Mouse (Mus musculus): ENCODE results near the gene Csrp3. TPM values are rescaled to one million over a fixed set of nuclear protein-coding genes. Genes with fewer than 3 reads are reported as not detected.

Csrp3 gene
- polyA plus RNA-seq, 1 experiment from 2014 or later = 3.6 TPM

GRCm38 (mm10) chr7:48864671-48865458 is 17.0 kb upstream of the Csrp3 start:
- Histone ChIP-seq H3K9ac (no peak overlapping the region), H3K4me2 (no peak overlapping the region), H3K4me3 (no peak overlapping the region), H3K27ac (no peak overlapping the region), H3K36me3 (peaks cover 45% of the 10 kb centered on the region), H3K4me1 (no peaks in the 10 kb centered on the region), H3K27me3 (no peaks in the 10 kb centered on the region), H3K9me3 (no peaks in the 10 kb centered on the region)
- 88% methylated on average over 9 of the region's 9 CpGs for WGBS
- ATAC-seq (ENCODE audit: insufficient number of reproducible peaks, insufficient read depth, low FRiP score, low TSS enrichment, low read depth) = no peak

DNA sequence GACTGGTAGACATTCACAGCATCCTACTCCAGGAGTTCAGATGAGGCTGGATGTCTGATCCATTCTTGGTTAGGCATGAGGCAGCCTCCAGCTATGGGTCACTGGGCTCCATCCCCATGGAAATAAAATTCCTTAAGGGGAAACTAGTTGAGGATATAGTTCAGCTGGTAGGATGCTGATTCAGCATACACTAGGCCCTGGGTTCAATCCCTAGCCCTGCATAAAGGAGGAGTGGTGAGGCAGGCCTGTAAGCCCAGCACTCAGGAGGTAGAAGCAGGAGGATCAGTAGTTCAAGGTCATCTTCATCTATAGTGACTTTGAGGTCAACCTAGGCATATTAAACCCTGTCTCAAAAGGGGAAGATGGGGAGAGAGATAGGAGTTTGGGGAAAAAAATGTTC is 16.4 kb upstream of the Csrp3 start:
- H3K27ac ChIP-seq = no peak overlapping the region
- H3K27me3 ChIP-seq = no peaks in the 10 kb centered on the region
- no peak overlapping the region for H3K4me3 ChIP-seq
- no peak overlapping the region for H3K4me2 ChIP-seq
- no peak overlapping the region for H3K9ac ChIP-seq
- peaks cover 39% of the 10 kb centered on the region for H3K36me3 ChIP-seq
- no peaks in the 10 kb centered on the region for H3K9me3 ChIP-seq
- H3K4me1 ChIP-seq = no peaks in the 10 kb centered on the region
- ATAC-seq (ENCODE audit: insufficient number of reproducible peaks, insufficient read depth, low FRiP score, low TSS enrichment, low read depth) = no peak

- WGBS = 85% methylated on average over 4 of the region's 4 CpGs
- Histone ChIP-seq H3K36me3 (peaks cover 16% of the 10 kb centered on the region), H3K27ac (no peak overlapping the region), H3K9me3 (no peaks in the 10 kb centered on the region), H3K4me3 (no peak overlapping the region), H3K9ac (no peak overlapping the region), H3K27me3 (no peaks in the 10 kb centered on the region), H3K4me1 (no peaks in the 10 kb centered on the region), H3K4me2 (no peak overlapping the region)
- ATAC-seq (ENCODE audit: insufficient number of reproducible peaks, insufficient read depth, low FRiP score, low TSS enrichment, low read depth) = no peak
These were observed 14.0 kb upstream of the Csrp3 start for GRCm38 (mm10) chr7:48861796-48862195.

DNA sequence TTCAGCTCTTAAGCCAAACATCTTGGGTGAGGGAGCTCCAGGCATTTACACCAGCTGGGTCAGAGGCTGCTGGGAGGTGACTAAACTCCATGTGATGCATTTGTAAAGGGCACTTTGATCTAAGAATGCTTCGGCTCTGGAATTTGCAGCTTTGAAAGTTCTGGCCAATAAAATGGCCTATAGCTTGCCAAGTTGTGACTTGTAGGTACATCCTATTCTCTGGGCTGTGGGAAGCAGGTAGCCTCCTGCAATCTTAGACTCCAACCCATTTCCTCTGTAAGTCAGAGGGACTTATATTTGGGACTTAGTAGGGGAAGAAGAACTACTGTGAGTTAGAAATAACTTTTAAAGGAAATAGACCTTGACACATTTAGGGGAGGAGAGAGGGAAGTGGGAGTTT is 13.1 kb upstream of the Csrp3 start:
- no peaks in the 10 kb centered on the region for H3K9me3 ChIP-seq
- H3K36me3 ChIP-seq = peaks cover 10% of the 10 kb centered on the region
- no peak overlapping the region for H3K4me3 ChIP-seq
- H3K9ac ChIP-seq = no peak overlapping the region
- no peaks in the 10 kb centered on the region for H3K27me3 ChIP-seq
- ATAC-seq (ENCODE audit: insufficient number of reproducible peaks, insufficient read depth, low FRiP score, low TSS enrichment, low read depth) = no peak
- no peak overlapping the region for H3K4me2 ChIP-seq
- 56% methylated on average over 1 of the region's 1 CpGs for whole genome bisulfite sequencing
- no peaks in the 10 kb centered on the region for H3K4me1 ChIP-seq
- no peak overlapping the region for H3K27ac ChIP-seq

DNA sequence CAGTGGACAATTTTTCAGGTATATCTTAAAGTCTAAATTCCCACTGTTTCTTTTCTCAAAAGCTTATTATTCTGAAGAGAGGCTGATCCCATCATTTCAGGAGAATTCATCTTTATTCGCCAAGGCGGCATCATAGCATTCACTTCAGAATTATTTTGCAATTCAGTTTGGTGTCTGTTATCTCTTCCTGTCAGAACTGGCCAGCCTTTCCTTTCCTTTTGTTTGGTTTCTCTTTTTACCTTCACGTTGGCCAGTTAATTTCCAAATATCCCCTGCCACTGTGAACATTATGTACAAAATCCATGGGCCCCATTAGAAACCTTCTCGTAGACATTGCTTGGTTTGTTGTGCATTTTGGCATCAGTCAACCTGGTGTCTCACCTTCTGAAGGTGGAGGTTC is 11.5 kb upstream of the Csrp3 start:
- Histone ChIP-seq H3K9ac (no peak overlapping the region), H3K27ac (no peak overlapping the region), H3K4me3 (no peak overlapping the region), H3K4me2 (no peak overlapping the region), H3K9me3 (no peaks in the 10 kb centered on the region), H3K36me3 (no peaks in the 10 kb centered on the region), H3K27me3 (no peaks in the 10 kb centered on the region), H3K4me1 (no peaks in the 10 kb centered on the region)
- no peak for ATAC-seq (ENCODE audit: insufficient number of reproducible peaks, insufficient read depth, low FRiP score, low TSS enrichment, low read depth)
- WGBS = 87% methylated on average over 4 of the region's 4 CpGs

GRCm38 (mm10) chr7:48858257-48858656 is 10.4 kb upstream of the Csrp3 start:
- Histone ChIP-seq H3K4me3 (no peak overlapping the region), H3K4me2 (no peak overlapping the region), H3K36me3 (no peaks in the 10 kb centered on the region), H3K9ac (no peak overlapping the region), H3K27ac (no peak overlapping the region), H3K27me3 (no peaks in the 10 kb centered on the region), H3K9me3 (no peaks in the 10 kb centered on the region), H3K4me1 (no peaks in the 10 kb centered on the region)
- WGBS = 47% methylated on average over 1 of the region's 1 CpGs
- ATAC-seq (ENCODE audit: insufficient number of reproducible peaks, insufficient read depth, low FRiP score, low TSS enrichment, low read depth) = no peak

GRCm38 (mm10) chr7:48855461-48855860 is 7.6 kb upstream of the Csrp3 start:
- no peak for ATAC-seq (ENCODE audit: insufficient number of reproducible peaks, insufficient read depth, low FRiP score, low TSS enrichment, low read depth)
- WGBS = 93% methylated on average over 3 of the region's 3 CpGs

GRCm38 (mm10) chr7:48853496-48853895 is 5.7 kb upstream of the Csrp3 start:
- no peaks in the 10 kb centered on the region for H3K27me3 ChIP-seq
- H3K4me3 ChIP-seq = no peak overlapping the region
- peaks cover under 1% of the 10 kb centered on the region; the same call in 1 of the 2 replicates for H3K4me1 ChIP-seq
- ATAC-seq (ENCODE audit: insufficient number of reproducible peaks, insufficient read depth, low FRiP score, low TSS enrichment, low read depth) = no peak
- H3K4me2 ChIP-seq = no peak overlapping the region
- 86% methylated on average over 13 of the region's 13 CpGs for whole genome bisulfite sequencing
- no peaks in the 10 kb centered on the region for H3K36me3 ChIP-seq
- H3K27ac ChIP-seq = no peak overlapping the region
- H3K9me3 ChIP-seq = no peaks in the 10 kb centered on the region
- no peak overlapping the region for H3K9ac ChIP-seq

More at GRCm38 (mm10) chr7:48855461-48855860, 7.6 kb upstream of the Csrp3 start:
- Histone ChIP-seq H3K4me2 (no peak overlapping the region), H3K4me1 (no peaks in the 10 kb centered on the region), H3K4me3 (no peak overlapping the region), H3K27me3 (no peaks in the 10 kb centered on the region), H3K36me3 (no peaks in the 10 kb centered on the region), H3K9me3 (no peaks in the 10 kb centered on the region), H3K27ac (no peak overlapping the region), H3K9ac (no peak overlapping the region)

GRCm38 (mm10) chr7:48851529-48852104 is 3.8 kb upstream of the Csrp3 start:
- H3K27ac ChIP-seq = no peak overlapping the region
- no peak overlapping the region for H3K9ac ChIP-seq
- no peaks in the 10 kb centered on the region for H3K27me3 ChIP-seq
- ATAC-seq (ENCODE audit: insufficient number of reproducible peaks, insufficient read depth, low FRiP score, low TSS enrichment, low read depth) = no peak
- no peaks in the 10 kb centered on the region for H3K36me3 ChIP-seq
- no peaks in the 10 kb centered on the region for H3K9me3 ChIP-seq
- no peak overlapping the region for H3K4me3 ChIP-seq
- peaks cover 7% of the 10 kb centered on the region; the same call in 1 of the 2 replicates for H3K4me1 ChIP-seq
- no peak overlapping the region for H3K4me2 ChIP-seq
- 82% methylated on average over 6 of the region's 6 CpGs for WGBS

- no peak overlapping the region for H3K9ac ChIP-seq
- no peaks in the 10 kb centered on the region for H3K9me3 ChIP-seq
- no peaks in the 10 kb centered on the region for H3K36me3 ChIP-seq
- H3K4me3 ChIP-seq = no peak overlapping the region
- no peaks in the 10 kb centered on the region for H3K27me3 ChIP-seq
- no peak overlapping the region for H3K4me2 ChIP-seq
- peaks cover 15% of the 10 kb centered on the region; the same call in 1 of the 2 replicates for H3K4me1 ChIP-seq
- 69% methylated on average over 6 of the region's 6 CpGs for WGBS
- H3K27ac ChIP-seq = no peak overlapping the region
- no peak for ATAC-seq (ENCODE audit: insufficient number of reproducible peaks, insufficient read depth, low FRiP score, low TSS enrichment, low read depth)
These were observed 1.1 kb downstream of the Csrp3 start for GRCm38 (mm10) chr7:48846755-48847154.

DNA sequence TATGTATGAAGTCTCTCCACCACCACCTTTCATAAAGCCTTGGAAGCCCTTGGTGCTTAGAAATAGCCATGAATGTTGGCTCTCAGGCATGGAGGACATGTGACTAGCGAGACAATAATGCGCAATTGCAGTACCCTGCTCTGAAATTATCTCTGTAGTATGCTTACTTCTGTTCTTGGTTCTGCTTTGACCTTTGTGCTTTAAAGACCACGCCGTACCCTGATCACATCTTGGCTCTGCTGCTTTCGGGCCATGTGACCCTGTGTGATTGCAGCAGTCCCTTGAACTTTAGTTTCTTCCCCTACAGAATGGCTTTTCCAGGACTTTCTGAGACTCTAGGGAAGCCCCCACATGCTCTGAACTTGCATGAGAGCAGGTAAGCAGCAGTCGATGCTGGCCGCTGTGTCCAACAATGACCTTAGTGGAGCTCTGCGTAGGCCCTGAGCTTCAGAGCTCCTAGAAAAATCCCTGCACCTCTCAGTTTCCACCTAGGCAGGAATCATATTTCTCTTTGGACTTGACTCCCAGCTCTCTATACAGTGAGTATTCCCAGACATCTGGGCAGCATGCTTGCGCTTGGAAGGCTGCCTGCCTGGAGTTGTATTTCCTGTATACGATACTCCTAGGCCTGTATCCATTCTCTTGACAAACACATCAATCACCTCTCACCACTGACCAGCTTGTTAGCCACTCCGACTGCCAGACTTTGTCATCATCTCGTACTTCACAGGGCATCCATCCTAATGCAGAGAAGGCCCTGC is 2.4 kb downstream of the Csrp3 start:
- no peak overlapping the region for H3K4me2 ChIP-seq
- no peaks in the 10 kb centered on the region for H3K27me3 ChIP-seq
- 69% methylated on average over 12 of the region's 12 CpGs for WGBS
- H3K4me1 ChIP-seq = peaks cover 15% of the 10 kb centered on the region; the same call in 1 of the 2 replicates
- H3K4me3 ChIP-seq = no peak overlapping the region
- no peak for ATAC-seq (ENCODE audit: insufficient number of reproducible peaks, insufficient read depth, low FRiP score, low TSS enrichment, low read depth)
- no peak overlapping the region for H3K27ac ChIP-seq
- H3K36me3 ChIP-seq = no peaks in the 10 kb centered on the region
- no peak overlapping the region for H3K9ac ChIP-seq
- no peaks in the 10 kb centered on the region for H3K9me3 ChIP-seq
